Mouse (Mus musculus) T-cell, adult 2 months (primary cell): Measurements from ENCODE around the gene Loxl1.
A peak's percentile ranks its signal among the peaks of the same experiment; 100 is the strongest.

Experiments
- DNase-seq: peaks from one replicate; pipeline ENCODE4 v3.0.0; 2022; ENCODE audit warnings: low spot score

Gene Loxl1

DNA sequence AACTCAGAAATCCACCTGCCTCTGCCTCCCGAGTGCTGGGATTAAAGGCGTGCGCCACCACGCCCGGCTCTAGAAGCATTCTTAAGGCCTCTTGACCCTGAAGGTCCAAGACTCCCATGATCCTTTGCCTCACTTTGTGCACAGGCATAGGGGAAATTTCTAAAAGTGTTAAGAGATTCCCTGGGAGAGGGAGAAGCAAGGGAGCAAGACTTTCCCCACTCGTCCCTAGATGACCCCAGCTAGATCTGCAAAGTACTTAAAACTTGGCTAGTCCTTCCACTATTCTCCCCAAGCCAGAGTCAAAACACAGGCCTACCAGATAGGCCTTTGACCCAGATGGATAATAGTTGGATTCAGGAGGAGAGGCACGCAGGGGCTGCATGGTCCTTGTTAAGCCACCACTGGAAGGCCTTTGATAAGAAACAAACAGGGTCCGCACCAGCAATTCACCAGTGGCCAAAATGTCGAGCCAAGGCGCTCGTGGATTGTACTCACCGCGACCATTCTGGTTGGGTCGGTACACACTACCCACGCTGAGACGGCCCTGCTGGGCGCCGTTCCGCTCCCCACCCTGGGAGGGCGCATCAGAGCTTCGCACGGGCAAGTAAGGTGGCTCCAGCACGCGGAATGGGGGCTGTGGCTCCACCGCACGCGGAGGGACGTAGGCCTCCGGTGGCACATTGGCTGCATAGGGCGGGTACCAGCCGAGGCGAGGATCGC, 1.6 kb downstream of the Loxl1 start:
- no peak for DNase-seq

DNA sequence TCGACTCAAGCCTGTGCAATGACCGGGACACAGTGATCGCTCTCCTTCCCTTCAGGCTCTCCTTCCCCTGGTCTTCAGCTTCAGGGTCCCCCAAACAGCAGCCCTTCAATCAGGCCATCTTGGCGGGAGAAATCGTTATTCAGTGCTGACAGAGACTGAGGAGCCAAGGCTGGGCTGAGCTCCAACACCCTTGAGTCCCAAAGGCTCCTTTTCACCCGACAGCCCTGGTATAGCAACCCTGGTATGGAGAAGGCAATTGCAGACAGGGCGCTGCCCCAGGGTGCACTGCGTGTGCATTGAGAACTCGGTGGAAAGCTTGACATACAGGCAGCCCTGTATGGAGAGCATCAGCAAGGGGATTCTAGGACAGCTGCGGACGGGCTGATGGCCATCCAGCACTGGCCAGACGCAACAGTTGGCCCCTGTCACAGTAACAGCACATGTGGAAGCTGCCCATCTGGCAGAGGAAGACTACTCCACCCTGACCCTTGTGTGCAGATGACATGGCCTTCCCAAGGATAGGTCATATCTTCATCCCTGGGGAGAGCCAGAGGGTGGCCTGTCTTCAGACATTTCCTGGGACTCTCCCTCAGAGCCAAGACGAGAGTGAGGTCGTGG, 2.8 kb downstream of the Loxl1 start:
- DNase-seq, result no peak

DNA sequence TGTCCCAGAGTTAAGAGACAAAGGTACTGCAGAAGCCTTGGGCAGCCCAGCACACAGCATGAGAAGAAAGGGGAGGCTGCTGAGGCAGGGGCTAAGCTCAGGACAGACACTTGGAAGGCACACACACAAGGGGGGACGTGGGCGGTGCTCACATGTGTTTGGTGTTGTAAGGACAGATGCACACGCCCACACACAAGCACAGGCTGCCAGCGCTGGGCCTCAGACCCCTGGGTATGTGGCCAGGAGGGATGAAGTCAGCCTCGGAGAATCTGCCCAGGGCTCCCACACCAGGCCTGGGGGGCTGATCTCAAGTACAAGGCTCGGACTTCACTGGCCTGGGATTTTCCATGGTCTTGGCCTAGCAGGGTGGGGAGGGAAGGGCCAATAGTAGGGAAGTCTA, 4.6 kb downstream of the Loxl1 start:
- DNase-seq, result no peak

DNA sequence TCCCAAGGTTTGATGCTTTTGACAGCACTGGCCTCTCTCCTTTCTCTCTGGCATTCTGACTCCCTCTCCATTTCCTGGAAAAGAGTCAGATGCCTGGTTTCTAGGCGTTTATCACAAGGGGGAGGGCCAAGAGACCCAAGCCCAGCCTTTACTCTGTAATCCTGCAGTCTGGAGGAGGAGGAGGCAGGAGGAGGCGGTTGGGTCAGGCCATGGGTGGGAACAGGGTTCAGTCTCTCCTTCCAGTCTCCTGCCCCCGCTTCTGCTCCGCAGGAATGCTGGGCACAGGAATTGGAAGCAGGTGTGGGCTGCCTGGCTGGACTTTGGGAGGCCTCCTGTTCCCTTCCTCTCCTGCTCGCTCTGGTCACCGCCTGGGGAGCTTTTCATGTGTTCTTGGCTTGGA, 7.3 kb downstream of the Loxl1 start:
- DNase-seq, result no peak

DNA sequence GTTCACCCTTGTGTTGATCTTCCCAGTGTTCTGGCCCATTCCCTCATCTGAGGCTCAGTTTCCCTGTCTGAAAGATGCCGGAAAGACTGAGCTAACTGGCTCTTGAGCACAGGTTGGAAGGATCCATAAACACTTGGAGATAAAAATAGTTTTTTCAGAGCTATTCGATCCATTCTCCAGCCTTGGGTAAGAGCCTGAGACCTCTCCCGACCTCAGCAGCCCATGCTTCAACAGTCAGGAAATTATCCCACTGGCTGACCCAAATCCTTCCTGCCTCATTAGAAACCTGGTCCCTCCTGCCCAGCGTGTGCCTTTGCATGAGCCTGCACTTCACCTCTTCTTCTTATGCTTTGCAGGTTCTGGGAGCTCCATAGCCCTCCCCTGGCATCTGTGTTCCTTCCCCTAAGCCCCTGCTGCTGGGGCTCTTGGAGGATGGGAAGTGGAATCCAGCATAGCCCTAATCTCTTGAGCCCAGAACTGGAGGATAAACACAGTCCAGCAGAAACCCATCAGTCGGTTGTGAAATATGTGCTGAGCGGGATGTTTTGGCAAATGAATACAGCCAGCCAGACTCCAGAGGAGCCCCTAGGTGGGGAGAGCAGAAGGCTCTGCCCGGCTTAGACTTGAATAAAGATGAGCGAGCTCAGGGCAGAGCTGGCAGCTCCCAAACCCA, 9.3 kb downstream of the Loxl1 start:
- no peak for DNase-seq

DNA sequence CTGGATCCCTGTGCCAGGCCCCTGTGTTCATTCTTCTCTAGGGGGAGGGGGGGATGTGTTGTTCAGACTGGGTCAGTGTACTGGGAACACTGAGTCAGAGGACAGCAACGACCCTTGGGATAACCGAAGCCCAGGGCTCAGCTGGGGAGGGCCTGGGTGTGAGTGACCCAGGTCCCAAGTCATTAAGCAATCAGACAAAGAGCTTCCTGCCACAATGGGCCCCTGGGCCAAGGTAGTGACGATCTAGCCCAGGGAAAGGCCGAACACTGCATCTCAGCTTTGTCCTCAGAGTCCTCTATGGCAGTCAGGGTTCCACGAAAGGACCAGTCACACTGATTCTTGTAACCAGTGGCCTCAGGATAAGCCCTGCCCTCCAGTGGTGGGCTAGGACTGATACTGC, 9.9 kb downstream of the Loxl1 start:
- DNase-seq, result no peak

DNA sequence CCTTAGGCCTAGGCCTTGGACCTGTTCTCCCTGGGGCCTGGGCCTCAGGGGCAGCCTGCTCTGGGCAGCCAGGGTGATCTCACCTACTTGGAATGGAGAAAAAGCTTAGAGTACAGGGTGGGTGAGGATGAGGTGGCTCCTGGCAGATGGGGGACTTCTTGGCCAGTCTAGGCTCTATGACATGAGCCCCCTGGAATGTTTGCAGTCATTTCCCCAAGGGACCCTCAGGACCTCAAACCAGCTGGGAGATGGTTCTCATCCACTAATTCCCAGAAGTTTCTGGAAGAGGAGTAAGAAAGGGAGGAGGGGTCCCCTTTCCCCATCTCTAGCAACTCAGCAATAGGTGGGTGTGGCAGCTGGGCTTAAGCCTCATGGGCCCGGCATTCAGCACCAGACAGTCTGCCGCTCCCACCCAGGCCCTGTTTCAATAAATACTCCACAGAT, 13.6 kb downstream of the Loxl1 start:
- no peak for DNase-seq

DNA sequence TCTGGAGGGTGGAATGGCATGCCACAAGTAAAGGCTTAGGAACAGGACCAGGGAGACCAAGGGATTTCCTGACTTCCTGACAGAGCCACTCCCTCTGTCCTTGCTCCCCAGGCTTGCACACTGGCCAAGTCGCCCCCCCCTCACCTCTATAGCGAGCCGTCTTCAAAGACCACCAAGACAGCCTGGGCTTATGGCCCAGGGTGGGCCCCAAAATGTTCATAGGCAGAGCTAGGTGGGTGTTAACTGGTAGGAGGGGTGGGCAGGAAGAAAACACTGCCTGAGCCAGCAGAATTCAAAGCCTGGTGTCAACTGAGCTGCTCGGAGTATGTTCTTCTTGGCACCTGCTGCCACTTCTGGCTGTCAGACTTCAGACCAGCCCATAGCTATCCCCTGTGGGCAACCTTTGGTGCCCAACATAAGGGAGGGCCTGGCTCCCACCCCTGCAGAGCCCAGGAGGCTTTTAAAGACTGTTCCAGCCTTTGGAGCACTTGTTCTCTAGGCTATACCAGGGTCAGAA, 15.0 kb downstream of the Loxl1 start:
- no peak for DNase-seq

DNA sequence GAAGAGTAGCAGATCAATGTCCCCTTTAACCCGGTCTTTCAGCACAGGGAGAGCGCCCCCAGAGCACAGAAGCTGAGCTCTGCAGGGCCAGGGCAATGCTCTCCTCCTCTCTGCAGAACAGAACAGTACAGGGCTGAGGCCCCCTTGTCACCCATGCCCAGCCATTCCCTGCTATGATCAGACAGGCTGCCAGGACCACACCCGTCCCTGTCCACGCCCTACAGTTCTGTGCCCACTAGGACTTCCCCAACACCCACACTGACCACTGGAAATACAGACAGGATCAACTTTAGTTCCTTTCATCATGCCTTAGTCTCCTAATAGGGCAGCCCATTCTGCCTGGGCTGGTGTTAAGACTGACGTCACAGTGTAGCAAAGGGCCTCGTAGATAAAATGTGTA, 15.9 kb downstream of the Loxl1 start:
- DNase-seq, result no peak

DNA sequence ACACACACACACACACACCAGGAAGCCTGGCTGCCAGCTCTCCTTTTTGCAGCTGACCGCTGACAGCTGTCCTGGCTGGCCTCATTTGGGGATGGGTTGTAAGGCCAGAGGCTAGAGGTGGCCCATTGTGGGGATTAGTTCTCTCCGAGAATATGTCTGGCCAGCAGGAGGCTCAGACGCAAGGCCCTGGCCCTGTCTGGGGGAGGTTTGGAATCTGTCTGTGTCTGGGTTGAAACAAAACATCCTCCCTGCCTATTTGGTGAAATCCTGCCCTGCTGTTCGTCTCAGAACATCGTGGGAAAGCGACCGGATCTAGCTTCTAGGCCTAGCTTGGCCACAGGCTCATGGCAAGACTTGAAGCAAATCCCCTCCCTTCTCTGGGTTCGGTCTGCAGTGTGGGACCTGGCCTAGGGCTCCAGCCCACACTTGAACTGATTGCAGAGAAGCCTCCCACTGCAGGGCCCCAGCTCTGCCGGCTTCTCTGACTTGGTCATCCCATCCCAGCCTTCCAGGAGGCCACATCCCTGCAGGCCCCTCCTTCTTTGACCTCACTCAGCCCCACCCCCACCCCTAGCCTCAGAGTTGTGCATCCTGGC, 17.1 kb downstream of the Loxl1 start:
- no peak for DNase-seq

DNA sequence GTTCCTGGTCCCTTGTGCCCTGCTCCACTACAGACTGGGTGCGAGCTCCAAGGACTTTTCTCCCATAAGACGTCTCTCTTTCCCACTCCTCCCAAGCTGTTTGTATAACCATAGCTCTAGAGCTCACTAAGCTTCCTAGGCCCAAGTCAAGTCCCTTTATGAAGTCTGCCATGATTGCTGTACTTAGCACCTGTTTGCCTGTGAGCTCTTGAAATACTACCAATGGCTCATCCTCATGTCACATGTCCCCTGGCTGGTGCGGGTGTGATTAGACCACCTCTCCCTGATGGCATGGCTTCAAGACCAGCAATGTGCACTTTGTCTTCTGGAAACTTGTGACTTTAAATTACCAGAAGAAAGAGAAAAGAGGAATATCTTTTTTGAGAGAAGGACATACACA, 17.6 kb downstream of the Loxl1 start:
- no peak for DNase-seq

DNA sequence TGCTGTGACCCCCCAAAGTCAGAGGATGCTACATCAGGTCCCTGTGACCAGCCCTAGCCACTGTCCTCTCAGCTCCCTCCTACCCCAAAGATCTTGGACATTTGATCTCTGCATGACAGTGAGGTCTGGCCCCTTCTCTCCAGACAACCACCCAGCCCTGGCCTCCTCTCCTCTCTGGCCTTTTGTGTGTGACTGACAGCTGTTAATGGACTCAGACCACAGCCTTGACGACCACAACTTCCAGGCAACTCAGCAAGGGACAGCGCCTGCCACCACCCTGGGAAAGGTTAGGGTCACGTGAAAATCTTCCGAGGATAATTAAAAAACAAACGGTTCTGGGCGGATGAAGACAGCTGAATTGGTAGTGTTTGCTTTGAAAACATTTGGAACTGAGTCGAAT, 18.5 kb downstream of the Loxl1 start:
- DNase-seq, result no peak

DNA sequence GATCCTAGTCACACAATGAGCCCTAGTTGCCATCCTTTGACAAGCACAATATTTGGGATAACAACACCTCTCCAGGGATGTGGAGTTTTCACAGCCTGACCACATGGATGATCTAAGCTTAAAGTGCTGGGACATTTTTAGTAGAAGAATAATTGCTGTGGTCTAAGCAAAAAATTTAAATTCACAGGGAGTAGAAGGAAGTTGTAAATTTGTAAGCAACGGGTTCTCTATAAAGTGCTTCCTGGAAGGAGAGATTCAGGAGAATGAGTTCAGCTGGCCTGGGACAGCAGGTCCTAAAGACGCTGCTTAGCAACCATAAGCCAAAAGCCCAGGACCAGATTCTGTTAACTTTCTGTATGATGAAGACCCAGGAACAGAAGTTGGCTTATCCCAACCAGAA, 23.1 kb downstream of the Loxl1 start:
- no peak for DNase-seq

DNA sequence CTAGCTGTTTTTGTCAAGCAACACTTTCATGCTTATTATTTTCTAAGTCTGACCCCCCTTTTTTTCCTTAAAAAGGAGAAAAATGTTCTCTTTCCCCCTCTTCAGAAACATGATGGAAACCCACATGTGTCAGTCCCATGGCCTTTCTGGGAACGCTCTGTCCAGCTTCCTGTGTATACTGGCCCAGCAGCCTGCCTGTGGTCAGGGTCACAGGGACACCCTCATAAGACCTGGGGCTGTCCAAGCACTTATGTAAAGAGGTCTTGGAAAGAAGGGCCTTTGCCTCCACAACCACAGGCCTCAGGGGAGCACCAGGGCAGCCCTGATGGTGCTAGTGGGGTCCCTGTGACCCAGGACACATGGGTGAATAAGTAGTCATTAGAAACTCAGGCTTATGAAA, 23.9 kb downstream of the Loxl1 start:
- DNase-seq, result no peak

DNA sequence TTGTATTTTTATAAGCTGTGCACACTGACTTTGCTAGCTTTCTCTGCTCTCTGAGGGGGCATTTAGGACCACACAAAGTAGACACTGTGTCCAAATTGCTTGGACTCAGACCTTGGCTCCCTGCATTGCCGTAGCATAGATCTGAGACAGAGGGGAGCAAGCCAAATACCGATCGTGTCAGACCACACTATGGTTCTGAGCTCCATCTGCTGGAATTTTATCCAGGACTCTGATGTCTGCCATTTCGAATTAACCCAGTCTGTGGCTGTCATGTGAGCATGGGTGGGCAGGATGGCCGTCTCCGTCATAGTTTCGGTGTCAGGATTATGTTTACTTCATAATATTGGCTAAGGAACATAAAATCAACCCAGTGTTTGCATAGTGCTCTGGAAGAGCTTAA, 29.6 kb downstream of the Loxl1 start:
- DNase-seq, result no peak

DNA sequence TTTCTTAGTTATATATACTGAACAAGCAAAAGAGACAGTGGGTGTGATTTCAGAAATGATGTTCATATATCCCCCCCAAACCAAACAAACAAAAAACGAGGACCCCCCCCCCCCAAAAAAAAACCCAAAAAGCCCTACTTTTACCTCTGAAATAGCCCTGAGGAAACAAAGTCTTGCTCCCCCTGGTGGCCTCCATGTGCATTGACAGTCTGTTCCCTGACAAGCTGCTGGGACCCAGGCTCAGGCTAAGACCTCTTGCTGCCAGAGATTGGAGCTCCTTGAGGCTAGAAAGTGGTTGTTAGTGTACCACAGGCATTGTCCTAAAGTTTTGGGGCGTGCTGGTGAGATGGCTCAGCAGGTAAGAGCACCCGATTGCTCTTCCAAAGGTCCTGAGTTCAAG, 31.4 kb downstream of the Loxl1 start:
- peak; percentile 49 for DNase-seq

DNA sequence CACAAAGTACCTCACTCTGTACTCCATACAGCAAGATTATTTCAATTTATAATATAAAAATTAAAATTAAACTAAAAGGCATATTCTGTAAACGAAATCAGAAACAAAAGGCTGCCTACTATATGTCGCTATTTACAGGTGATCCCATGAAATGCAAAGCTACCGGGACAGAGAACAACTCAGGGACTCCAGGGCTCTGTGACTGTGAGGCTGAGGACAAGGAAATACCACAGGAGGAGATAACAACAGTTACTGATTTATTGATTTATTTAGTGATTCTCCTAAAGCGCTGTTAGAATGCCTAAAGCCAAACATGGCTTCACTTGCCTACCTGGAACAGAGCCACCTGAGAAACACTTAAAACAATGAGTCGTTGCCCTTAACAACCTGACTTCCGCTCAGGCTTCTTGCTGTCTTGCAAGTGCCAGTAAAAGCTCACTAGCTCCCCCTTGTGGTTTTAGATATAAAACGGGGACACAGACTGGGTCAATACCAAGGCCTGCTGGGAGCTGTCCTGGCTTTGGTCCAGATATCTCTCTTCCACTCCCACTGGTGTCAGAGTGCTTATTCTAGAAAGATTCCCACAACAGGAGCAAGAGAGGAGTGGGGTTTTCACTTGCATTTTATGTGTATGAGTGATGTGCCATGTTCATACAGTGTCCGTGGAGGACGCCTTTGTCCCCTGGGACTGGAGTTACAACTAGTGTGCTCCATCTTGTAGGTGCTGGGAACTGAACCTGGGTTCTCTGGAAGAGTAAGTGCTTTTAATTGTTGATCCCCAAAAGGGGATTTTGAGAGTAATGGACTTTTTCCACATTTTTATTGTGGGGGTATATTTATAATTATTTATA, 32.5 kb downstream of the Loxl1 start:
- DNase-seq, result peak; percentile 83

DNA sequence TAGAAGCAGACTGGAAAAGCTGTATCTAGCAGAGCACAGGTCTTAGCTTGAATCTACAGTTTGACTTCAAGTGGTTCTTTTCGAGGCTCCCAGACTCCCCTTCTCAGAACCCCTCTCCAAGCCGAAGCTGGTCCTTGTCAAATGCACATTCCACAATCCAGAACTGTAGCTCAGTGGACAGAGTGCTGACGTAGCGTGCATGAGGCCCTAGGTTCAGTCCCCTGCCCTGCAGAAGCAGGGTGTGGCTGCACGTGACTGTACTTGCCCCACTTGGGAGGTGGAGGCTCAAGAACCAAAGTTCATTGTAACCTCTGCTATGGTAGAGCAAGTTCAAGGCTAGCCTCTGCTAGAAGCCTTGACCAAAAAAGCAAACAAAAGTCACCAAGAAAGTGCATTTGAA, 33.2 kb downstream of the Loxl1 start:
- no peak for DNase-seq

DNA sequence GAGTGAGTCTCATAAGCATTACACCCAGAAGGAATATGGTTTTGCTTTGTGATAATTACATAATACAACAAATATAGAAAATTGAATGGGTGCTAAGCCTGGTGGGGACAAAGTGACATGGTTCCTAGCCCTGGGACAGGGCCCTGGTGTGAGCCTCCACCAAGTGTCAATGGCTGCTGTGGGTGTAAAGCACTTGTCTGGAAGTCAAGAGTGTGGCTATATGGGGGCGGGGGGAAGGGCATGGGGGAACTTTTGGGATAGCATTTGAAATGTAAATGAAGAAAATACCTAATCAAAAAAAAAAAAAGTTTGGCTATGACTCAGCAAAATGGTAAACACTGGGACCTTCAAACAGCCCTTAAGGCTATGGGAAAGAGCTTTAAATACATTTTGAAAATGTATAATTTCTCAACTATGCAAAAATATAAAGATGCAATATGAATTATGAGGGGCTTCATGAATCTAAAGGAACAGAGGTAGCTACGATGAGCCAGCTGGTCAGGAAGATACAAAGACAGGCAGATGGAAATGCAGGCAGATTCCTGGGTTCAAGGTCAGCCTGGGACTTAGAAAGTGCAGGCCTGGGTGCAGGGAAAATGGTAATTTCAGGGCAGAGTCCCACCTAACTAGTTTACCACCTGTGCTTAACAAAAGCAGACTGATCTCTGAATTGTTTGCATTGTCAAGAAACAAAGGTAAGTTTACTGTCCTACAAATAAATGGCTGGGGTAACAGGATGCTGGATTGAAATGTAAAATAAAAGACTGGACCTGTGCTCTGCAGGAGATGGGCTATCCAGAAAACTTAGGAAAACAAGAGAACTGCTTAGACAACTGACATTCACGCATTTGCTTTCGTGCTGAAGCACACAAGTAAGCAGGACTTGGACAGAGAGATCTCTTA, 33.9 kb downstream of the Loxl1 start:
- no peak for DNase-seq

DNA sequence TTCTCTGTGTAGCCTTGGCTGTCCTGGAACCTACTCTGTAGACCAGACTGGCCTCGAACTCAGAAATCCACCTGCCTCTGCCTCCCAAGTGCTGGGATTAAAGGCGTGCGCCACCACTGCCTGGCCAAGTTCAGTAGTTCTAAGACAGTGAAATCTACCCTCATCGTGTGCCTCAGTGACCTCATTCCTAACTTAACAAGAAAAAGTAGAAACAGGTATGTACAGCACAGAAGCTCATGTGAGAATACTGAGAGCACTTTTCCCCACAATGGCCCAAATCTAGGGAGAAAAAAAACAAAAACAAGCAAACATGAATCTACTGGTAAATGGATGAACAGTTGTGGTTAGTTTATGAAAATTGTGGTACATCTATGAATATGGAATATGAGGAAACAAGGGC, 34.7 kb downstream of the Loxl1 start:
- DNase-seq, result no peak

DNA sequence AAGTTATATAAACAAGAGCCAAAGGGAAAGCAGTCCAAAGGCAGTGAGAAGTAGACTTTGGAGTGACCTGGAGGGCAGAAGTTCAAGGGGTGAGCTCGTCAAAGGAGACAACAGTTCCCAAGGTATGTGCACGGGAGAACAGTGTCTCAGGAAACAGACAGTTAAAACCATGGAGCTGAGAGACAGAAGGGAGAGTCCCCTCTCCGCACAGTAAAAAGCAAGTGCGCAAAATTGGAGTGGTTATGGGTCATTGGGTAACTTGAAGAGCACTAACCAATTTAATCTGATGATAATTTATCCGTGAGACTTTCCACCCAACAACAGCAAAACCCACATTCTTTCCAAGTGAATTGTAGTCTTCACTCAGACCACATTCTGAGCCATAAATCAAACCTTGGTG, 36.6 kb downstream of the Loxl1 start:
- no peak for DNase-seq
